Mouse (Mus musculus): Measurements from ENCODE around the gene Nbas. TPM values are rescaled to one million over a fixed set of nuclear protein-coding genes. Genes with fewer than 3 reads are reported as not detected.

The Nbas gene
- total RNA-seq, 2 experiments from 2014 or later: 5.7 to 6.7 TPM

DNA sequence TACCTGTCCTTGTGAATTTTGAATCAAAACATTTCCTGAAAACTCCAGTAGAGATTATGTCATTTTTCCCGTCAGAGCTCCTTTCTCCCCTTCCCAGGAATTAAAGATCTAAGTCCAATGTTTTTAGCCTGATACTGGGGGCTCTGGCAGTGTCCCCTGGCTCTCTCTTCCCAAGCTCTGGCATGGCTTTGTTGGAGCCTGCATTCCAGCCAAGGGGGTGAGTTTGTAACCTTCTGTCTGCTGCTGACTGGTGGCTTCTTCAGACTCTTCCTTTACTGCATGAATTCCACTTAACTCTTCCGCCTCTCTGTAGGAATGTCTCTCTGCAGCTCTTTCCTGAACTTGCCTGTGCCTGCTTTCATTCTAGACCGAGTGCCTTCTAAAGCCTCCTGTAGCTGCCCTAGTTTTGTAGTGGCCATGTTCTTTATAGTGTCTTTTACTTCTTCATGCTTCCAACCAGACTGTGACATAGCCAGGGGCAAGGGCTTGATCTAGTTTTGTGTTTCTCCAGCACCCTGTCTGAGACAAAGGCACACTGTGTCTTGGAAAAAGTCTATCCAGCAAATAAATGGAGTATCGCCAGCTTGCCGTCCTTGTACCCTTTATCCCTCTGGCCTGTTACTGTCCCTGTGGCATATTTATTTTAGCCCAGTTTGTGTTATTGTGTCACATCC, 236.0 kb downstream of the Nbas start:
- ATAC-seq (replicated peaks; ENCODE audit: low FRiP score, poor library complexity, severe bottlenecking): no peak

DNA sequence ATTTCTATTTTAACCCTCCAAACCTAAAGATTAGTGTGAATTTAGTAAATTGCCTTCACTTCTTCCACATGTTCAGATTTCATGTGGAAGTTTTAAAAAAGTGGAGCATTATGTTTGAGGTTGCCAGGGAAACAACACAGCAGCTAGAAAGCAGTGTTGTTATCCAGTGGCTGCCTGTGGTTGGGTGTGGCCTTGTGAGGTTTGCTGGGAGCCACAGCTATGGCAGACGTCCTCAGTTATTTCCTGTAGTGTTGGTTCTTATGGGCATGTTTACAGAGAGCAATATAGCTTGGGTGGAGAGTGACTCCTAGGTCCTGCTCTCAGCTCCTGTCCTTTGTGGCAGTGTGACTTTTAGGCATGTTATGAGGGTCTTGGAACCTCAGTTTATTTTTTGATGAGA, 249.1 kb downstream of the Nbas start:
- ATAC-seq (replicated peaks; ENCODE audit: low FRiP score, poor library complexity, severe bottlenecking): no peak

- ATAC-seq (replicated peaks; ENCODE audit: low FRiP score, poor library complexity, severe bottlenecking): no peak
Observed at GRCm38 (mm10) chr12:13519413-13519812, 250.5 kb downstream of the Nbas start.

DNA sequence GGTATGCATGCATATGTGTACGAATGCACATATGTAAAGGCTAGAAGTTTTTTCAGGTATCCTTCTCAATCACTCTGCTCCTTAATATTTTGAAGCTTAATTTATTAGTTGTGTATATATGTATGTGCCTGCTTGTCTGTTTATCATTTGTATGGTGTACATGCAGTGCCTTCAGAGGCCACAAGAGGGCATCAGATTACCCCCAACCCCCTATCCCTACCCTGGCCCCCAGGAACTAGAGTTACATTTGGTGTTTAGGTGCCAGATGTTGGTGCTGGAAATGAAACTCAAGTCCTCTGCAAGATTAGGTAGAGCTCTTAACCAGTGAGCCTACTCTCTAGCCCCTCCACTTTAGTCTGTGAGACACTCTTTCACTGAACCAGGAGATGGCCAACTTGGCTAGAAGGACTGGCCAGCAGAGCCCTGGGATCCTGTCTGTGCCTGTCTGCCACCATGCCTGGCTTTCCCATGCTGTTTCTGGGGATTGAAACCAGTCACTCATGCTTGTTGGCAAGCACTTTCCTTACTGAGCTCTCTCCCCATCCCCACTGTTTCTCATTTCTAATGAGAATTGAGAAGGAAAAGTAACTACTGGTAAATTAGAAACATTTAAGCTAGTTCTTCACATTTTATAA, 263.9 kb downstream of the Nbas start:
- ATAC-seq (replicated peaks; ENCODE audit: low FRiP score, poor library complexity, severe bottlenecking): no peak

GRCm38 (mm10) chr12:13539171-13539570, 270.2 kb downstream of the Nbas start:
- ATAC-seq (replicated peaks; ENCODE audit: low FRiP score, poor library complexity, severe bottlenecking): no peak

DNA sequence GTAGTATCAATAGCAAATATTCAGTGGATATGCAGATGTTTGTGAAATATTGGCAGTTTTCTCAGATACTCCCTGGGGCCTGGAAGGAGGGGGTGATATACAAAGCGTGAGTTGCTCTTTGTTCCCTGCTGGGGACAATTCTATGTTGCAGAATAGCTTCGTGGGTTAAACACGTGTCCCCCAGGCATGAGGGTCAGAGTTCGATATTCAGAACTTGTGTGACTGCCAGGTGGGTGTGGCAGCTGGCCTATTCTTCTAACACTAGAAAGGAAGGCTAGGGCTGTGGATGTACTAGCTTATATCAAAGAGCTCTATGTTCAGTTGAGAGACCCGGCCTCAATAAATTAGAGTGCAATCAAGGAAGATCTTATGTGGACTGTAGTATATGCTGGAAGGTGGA, 274.9 kb downstream of the Nbas start:
- no peak for ATAC-seq (replicated peaks; ENCODE audit: low FRiP score, poor library complexity, severe bottlenecking)

DNA sequence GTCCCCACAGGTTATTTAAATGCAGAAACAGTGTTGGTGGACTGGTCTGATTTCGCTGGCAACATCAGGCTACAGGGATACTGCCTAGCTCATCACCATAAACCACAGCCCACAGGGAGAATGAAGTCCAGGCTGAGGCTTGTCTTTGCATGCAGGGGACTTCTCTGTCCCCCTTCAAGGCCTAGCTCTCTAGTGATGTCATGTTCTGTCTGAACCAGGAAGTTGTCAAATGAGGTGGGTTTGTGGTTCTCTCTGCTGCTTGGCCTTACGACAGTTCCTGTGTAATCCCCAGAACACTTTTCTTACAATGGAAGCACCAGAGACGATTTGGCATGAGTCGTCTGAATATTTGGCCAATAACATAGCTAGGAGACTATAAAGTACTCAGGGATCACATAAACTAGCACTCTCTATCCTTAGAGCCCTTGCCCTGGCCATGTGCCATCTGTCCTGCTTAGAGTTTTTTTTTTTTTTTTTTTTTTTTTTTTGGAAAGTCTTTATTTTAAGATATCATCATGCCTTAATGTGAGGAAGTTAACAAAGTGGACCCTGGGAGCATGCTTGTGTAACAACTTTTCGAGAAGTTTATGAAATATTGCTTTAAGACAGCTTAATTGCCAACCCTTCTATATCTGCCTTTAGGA, 294.8 kb downstream of the Nbas start:
- no peak for ATAC-seq (replicated peaks; ENCODE audit: low FRiP score, poor library complexity, severe bottlenecking)

DNA sequence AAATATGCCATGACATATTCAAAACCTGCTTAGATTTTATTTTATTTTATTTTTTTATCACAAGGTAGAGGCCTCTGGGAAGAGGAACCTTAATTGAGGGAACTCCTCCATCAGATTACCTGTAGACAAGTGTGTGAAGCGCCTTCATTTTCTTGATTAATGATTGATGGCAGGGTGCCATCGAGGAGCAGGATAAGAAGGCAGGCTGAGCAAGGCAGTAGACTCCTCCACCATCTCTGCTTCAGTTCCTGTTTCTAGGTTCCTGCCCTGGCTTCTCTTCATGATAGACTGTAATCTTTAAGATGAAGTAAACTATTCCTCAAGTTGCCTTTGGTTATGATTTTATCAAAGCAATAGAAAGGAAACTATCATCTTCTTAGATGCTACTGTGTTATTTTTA, 295.4 kb downstream of the Nbas start:
- ATAC-seq (replicated peaks; ENCODE audit: low FRiP score, poor library complexity, severe bottlenecking): no peak

GRCm38 (mm10) chr12:13566421-13566820, 297.5 kb downstream of the Nbas start:
- no peak for ATAC-seq (replicated peaks; ENCODE audit: low FRiP score, poor library complexity, severe bottlenecking)

- no peak for ATAC-seq (replicated peaks; ENCODE audit: low FRiP score, poor library complexity, severe bottlenecking)
Observed at GRCm38 (mm10) chr12:13575158-13575557, 306.2 kb downstream of the Nbas start.

- no peak for ATAC-seq (replicated peaks; ENCODE audit: low FRiP score, poor library complexity, severe bottlenecking)
Observed at GRCm38 (mm10) chr12:13575605-13576600, 307.0 kb downstream of the Nbas start.

- no peak for ATAC-seq (replicated peaks; ENCODE audit: low FRiP score, poor library complexity, severe bottlenecking)
Observed at GRCm38 (mm10) chr12:13576761-13577160, 307.8 kb downstream of the Nbas start.

GRCm38 (mm10) chr12:13580796-13581195, 311.9 kb downstream of the Nbas start:
- ATAC-seq (replicated peaks; ENCODE audit: low FRiP score, poor library complexity, severe bottlenecking): no peak

- no peak for ATAC-seq (replicated peaks; ENCODE audit: low FRiP score, poor library complexity, severe bottlenecking)
Observed at GRCm38 (mm10) chr12:13583386-13583785, 314.5 kb downstream of the Nbas start.

DNA sequence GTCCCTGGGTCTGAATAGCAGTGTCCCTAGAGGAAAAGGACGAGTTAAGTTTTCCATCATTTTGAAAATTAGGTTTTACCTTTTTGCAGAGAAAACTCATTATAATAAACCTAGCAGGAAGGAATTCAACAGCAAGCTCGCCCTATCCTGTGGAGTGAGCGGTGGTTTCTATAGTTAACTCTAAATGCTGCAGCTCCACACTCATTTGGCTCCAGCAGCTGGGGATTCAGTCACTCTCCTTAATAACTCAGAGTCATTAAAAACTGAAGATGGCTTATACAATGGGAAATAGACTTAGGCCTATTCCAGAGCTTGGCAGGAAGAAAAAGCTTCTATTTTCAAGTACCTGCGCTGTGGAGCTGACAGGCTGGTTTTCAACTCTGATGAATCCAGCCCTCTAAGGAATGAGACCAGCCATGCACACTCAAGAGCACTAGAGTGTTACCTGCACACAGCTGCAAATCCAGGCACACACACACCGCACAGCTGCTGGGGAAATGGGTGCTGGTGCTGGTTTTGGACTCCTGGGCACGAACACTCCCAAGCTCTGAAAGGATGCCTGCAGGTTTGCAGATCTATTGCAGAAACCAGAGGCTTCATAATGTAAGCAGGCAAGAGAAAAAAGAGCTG, 316.7 kb downstream of the Nbas start:
- ATAC-seq (replicated peaks; ENCODE audit: low FRiP score, poor library complexity, severe bottlenecking): no peak

DNA sequence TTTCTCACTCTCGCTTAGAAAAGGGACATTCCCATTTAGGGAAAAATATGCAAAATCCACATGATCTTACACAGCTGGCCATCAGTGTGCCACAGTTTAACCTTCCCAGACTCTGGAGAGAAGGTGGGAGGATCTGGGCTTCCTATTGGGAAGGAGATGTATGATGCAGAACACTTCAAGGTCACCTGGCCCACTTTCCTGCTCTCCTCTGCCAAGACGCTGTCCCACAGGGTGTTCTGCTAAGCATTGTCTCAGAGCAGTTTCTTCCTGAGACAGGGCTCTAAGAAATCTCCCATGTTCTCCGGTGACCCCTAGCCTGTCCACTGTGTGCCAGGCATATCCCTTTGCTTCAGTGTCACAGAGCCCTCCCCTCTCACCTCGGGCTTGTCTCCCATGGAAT, 318.7 kb downstream of the Nbas start:
- ATAC-seq (replicated peaks; ENCODE audit: low FRiP score, poor library complexity, severe bottlenecking): no peak

GRCm38 (mm10) chr12:13589021-13589420, 320.1 kb downstream of the Nbas start:
- ATAC-seq (replicated peaks; ENCODE audit: low FRiP score, poor library complexity, severe bottlenecking): no peak

- no peak for ATAC-seq (replicated peaks; ENCODE audit: low FRiP score, poor library complexity, severe bottlenecking)
Observed at GRCm38 (mm10) chr12:13594746-13595469, 326.0 kb downstream of the Nbas start.

GRCm38 (mm10) chr12:13597026-13597425, 328.1 kb downstream of the Nbas start:
- no peak for ATAC-seq (replicated peaks; ENCODE audit: low FRiP score, poor library complexity, severe bottlenecking)
